Mouse (Mus musculus): Measurements from ENCODE around the gene Shld2. TPM values are rescaled to one million over a fixed set of nuclear protein-coding genes. Genes with fewer than 3 reads are reported as not detected.
"Not testable (repeated sequence)": the region's sequence is repeated elsewhere in the genome, so short reads cannot be mapped to it uniquely, and the experiment has no call there.

Shld2 gene
- total RNA-seq, 2 experiments from 2014 or later = 0.42 to 0.83 TPM

DNA sequence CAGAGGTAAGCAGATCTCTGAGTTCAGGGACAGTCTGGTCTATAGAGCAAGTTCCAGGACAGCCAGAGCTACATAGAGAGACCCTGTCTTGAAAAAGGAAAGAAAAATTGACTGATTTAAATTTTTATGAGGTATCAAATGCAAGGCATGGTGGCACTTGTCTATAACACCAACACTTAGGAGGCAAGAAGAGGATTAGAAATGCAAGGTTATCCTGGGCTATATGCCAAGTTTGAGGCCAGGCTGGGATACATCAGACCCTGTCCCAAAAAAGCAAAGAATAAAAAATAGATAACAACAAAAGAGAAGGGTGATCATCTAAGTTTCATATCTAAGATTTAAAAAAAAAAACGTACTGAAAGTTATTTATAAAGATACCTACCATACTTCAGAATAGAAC is 20.1 kb downstream of the Shld2 start:
- ATAC-seq (replicated peaks; ENCODE audit: low FRiP score, poor library complexity, severe bottlenecking) = no peak

DNA sequence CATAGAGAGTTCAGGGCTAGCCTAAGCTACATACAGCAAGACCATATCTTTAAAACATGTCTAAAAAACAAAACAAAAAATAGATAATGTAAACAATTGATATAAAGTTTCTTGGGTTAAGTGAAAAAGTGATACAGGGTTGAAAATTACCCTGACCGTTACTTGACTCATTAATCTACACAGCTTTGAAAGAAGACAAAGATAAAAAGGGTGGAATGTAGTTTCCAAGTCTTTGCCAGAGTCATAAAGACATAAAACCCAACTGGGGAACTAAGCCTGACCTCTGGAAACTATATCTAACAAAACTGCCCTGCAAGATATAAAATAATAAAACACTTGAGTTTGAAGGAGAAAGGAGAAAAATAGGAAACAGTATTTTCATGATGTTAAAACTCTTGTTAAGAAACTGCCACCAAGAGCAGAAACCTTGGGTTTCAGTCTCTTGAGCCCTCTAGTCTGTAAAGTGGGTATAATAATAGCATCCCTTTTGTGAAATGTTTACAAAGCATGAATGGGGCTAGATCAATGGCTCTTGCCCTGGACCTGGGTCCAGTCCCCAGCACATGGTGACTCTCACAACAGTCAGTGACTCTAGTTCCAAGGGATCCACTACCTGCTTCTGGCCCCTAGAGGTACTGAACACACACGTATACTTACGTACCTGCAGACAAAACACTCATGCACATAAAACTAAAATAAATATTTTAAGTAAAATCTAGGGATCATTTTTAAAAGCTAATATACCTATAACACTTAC is 20.9 kb downstream of the Shld2 start:
- no peak for ATAC-seq (replicated peaks; ENCODE audit: low FRiP score, poor library complexity, severe bottlenecking)

DNA sequence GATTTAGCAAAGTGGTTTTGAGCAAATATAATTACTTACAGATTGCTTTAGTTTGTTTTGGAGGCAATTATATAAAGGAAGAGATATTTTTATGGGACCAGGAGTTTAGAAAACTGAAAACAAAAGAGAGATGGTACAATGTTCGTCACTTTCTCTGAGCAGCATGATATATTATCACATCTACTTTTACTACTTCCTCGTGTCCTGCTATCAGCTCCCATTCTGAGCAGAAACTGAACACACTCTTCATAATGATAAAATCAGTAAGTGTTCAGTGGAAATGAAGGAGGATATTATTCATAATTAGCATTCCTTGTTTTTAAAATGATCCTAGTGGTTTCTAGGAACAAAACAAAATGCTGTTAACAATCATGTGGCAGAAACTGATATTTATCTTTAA is 21.9 kb downstream of the Shld2 start:
- no peak for ATAC-seq (replicated peaks; ENCODE audit: low FRiP score, poor library complexity, severe bottlenecking)

GRCm38 (mm10) chr14:34281736-34282269 is 28.5 kb downstream of the Shld2 start:
- ATAC-seq (replicated peaks; ENCODE audit: low FRiP score, poor library complexity, severe bottlenecking) = no peak

DNA sequence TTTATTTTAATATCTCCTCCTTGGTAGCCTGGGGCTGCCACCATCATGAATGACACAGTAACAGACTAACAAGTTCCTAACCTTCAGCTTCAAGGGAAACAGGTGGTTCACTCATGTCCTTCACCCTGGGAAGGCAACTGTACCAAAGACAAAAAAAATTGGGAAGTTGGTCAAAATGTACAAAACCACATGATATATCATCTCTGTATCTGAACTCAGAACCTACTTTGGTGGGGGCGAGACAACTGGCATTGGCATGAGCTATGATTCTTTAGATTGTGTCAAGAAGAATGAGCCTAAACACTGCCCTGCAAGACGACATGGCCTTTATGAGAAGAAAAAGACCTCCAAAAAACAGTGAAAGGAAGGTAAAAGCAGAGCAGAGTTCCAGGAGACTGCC is 29.5 kb downstream of the Shld2 start:
- no peak for ATAC-seq (replicated peaks; ENCODE audit: low FRiP score, poor library complexity, severe bottlenecking)

DNA sequence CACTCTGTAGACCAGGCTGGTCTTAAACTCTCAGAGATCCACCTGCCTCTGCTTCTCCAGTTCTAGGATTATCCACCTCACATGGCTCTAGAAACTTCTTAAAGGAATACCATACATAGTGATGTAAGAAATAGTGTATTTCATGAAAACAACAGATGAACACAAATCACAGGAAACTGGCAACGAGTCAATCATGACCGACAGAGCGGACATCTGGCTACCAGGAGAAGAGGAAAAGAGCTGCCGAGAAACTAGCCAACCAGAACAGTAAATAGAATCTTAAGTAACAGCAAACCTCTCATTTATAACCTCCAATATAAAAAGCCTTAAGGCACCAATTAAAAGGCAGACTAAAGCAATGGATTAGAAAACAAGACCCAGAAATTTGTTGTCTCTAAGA is 30.6 kb downstream of the Shld2 start:
- ATAC-seq (replicated peaks; ENCODE audit: low FRiP score, poor library complexity, severe bottlenecking) = no peak

DNA sequence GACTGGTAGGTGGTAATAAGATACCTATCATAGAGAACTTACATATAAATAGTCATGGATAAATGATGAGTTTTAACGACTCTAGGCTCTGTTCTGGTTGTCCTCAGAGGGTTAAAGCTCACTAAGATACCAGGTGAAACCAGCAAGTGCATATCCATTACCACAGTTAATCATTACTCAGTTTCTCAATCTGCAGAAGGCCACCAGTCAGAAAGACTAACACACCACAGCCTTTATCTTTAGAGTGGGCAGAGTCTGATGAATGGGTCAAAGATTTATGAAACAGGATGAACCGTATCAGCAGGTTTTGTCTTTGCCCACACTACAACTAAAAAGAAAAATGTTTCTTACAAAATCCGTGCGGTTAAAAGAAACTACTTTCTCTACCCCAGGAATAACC is 35.1 kb downstream of the Shld2 start:
- ATAC-seq (replicated peaks; ENCODE audit: low FRiP score, poor library complexity, severe bottlenecking) = no peak

DNA sequence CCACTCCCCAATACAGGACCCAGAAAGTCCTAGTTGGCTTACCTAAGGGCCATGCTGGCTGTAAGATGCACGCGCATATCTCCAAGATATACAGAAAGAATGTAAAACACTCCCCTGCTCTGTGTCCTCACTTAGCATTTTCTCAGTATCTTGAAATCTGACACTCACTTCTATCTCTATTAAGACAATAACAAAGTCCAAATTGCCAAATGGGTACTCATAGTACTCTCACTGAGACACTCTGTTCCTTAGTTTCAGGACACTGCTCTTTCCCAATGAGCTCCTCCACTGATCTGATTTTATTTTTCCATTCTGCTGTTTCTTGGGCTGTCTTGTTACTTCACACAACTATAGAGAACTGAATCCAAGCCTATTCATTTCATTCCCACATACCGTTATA is 36.2 kb downstream of the Shld2 start:
- ATAC-seq (replicated peaks; ENCODE audit: low FRiP score, poor library complexity, severe bottlenecking) = no peak

GRCm38 (mm10) chr14:34273280-34273679 is 37.0 kb downstream of the Shld2 start:
- no peak for ATAC-seq (replicated peaks; ENCODE audit: low FRiP score, poor library complexity, severe bottlenecking)

DNA sequence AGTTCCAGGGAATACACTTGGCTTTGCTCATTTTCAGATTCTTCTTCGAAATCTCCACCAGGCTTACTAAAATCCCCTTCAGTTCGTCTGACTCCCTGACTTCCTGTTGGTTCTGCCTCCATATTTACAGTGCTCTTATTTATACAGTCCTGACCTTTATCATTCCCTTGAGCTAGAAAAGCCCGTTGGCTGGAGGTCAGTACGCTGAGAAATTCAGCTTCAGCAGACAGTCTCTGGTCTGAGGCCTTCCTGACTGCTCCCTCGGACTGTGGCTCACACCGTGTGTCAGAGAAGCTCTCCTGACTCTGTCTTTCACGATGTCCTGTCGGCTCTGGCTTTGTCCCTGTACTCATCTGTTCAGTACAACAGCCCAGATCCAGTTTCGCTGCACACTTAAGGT is 42.2 kb downstream of the Shld2 start:
- no peak for ATAC-seq (replicated peaks; ENCODE audit: low FRiP score, poor library complexity, severe bottlenecking)

GRCm38 (mm10) chr14:34258525-34258924 is 51.8 kb downstream of the Shld2 start:
- not testable (repeated sequence) for ATAC-seq (replicated peaks; ENCODE audit: low FRiP score, poor library complexity, severe bottlenecking)

DNA sequence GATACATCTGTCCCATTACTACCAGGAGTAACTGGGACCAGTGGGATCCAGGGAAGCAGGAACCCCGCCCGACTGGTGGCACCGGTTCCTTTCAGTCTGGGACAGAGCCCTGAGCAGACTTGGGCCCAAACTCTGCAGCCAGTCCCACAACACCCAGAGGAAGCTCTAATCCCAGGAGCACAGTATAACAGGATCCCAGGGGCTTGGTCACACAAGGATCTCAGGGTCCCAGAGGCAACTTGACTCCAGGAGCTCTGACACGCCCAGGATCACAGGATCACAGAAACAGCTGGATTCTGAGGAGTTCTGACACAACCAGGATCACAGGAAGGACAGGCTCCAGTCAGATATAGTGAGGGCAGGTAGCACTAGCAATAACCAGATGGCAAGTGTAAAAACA is 57.0 kb downstream of the Shld2 start:
- no peak for ATAC-seq (replicated peaks; ENCODE audit: low FRiP score, poor library complexity, severe bottlenecking)

DNA sequence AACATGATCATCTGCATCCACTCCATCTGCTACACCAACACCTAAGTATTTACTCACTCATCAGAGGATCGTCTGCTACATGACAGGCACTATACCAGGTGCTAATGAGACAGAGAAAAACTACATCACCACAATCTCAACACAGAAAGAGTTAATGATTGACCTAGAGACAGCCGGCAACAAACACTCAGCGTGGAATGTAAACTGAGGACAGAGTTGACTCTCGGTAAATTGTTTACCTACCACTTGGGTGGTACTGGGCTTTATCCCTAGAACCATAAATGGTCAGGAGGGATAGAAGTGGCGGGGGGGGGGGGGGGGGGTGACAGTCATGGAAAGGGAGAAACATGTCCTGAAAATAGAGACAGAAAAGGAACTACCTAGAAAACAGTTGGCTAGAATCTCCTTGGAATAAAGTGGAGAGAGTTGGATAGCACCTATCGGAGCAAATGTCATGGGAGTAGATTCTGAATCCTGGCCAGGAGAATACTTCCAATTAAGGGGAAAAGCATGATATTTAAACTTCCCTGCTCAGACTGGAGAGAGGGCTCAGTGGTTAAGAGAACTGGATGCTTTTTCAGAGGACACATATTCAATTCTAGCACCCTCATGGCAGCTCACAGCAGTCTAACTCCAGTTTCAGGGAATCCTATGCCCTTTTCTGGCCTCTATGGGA is 57.7 kb downstream of the Shld2 start:
- ATAC-seq (replicated peaks; ENCODE audit: low FRiP score, poor library complexity, severe bottlenecking) = no peak

GRCm38 (mm10) chr14:34240676-34241075 is 69.6 kb downstream of the Shld2 start:
- ATAC-seq (replicated peaks; ENCODE audit: low FRiP score, poor library complexity, severe bottlenecking) = no peak

DNA sequence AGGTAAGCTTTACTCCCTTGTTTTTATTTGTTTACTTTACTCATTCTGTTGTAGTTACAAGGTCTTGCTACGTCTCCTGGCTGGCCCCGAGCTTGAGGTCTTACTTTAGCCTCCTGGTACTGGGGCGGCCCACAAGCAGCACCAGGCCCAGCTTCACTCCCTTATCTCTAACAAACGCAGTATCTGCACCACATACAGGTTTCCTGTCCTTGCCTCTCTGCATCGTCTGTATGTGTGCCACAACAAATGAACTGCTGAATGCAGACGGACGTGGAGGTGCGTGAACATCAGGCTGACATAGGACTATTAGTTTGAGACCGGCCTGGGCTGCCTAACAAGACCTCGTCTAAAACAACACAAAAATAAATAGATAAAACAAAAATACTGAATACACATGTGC is 70.0 kb downstream of the Shld2 start:
- no peak for ATAC-seq (replicated peaks; ENCODE audit: low FRiP score, poor library complexity, severe bottlenecking)

GRCm38 (mm10) chr14:34234630-34235380 is 75.5 kb downstream of the Shld2 start:
- no peak for ATAC-seq (replicated peaks; ENCODE audit: low FRiP score, poor library complexity, severe bottlenecking)

DNA sequence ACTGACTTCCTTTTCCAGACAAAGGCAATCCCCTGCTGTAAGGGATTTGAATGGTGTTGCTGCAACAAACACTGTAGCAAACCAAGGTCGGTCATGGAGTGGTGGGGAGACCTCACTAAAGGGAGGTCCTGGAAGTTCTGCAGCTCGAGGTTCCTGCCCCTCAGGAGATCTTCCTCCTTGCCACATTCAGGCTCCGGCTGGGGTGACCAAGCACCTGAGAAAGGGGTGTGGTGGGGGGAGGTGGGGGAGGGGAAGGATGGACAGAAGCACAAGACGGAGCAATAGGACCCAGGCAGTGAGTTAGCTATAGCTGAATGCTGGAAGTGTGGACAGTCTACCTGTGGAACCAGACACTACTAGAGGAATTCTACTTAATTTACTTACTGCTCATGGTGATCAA is 76.4 kb downstream of the Shld2 start:
- ATAC-seq (replicated peaks; ENCODE audit: low FRiP score, poor library complexity, severe bottlenecking) = no peak

DNA sequence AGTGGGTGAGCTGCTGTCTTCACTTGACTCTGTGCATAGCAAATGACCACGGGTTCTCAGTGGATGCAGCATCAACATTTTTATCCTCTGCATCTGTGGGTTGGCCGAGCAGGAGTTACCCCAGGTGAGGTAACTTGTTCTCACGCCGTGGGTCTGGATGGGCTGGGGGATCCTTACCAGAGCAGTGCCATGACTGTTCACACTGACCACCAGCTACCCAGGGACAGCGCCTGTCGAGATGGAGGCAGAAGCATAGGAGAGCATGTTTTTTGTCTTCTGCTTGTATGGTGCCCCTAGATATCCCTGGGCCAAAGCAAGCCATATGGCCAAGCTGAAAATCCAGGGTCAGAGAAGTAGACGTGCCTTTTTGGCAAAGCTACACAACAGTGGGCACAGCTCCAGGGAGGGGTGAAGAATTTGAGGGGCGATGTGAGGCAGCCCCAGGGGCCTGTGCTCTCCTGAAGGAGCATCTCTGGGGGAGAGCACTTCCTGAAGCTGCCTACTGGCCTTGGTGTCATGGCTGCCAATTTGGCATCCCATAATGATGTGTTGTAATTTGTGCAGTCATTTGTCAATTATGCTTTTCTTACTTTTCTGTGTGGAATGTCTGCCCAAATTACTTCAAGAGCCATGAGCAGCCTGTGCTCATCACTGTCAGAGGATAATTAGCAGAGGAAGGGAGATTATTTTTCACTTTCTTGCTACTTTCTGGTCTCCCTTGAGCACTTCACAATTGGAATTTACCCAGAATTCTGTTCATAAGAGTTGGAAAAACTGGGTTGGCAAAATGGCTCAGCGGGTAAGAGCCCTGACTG is 77.2 kb downstream of the Shld2 start:
- no peak for ATAC-seq (replicated peaks; ENCODE audit: low FRiP score, poor library complexity, severe bottlenecking)

DNA sequence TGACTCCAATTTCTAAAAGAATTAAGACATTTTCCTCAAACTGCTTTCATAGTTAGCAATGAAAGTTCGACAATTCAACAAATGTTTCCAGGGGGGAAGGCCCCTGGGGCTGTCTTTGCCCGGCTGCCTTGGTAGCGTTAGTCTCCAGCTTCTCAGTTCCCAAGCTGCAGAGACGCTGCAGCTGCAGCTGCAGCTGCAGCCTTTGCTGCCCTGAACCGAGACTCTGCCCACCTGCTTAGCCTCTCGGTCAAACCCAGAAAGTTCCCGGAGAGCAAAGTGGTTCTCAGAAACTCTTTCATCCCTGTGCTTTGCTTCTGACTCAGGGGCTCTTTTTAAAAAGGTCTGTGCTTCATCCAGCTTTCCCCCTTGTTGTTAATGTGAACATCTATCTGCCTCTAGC is 78.0 kb downstream of the Shld2 start:
- no peak for ATAC-seq (replicated peaks; ENCODE audit: low FRiP score, poor library complexity, severe bottlenecking)
